Mouse (Mus musculus) limb, embryonic 11.5 days (tissue): Measurements from ENCODE around the gene Tnc. TPM values are rescaled to one million over a fixed set of nuclear protein-coding genes. Genes with fewer than 3 reads are reported as not detected.

ENCODE experiments used
- ATAC-seq: fragments of 200-750 bp; cut with Nextera tagmentation; 2 replicates; pipeline ENCODE4 v1.8.0; 2017; ENCODE audit warnings: low read depth; ENCODE audit not compliant: insufficient number of reproducible peaks, low FRiP score, low TSS enrichment
- DNase-seq: peaks from one replicate; pipeline ENCODE4 v3.0.0-alpha.2; 2015; ENCODE audit warnings: low spot score
- H3K27ac ChIP-seq: fragments of 300-500 bp; sonication (generic); replicated peaks from 2 replicates; pipeline ENCODE4 v1.5.1; 2014; ENCODE audit warnings: low read depth, mild to moderate bottlenecking, low read length
- H3K27me3 ChIP-seq: fragments of 300-500 bp; sonication (generic); 2 replicates; pipeline ENCODE4 v1.6.1; 2014; ENCODE audit warnings: mild to moderate bottlenecking, low read length, mixed read lengths; ENCODE audit not compliant: control insufficient read depth, insufficient read depth
- H3K36me3 ChIP-seq: fragments of 300-500 bp; sonication (generic); 2 replicates; pipeline ENCODE4 v1.6.1; 2014; ENCODE audit warnings: mild to moderate bottlenecking, low read length, moderate library complexity, mixed read lengths; ENCODE audit not compliant: control insufficient read depth, insufficient read depth
- H3K4me1 ChIP-seq: fragments of 300-500 bp; sonication (generic); 2 replicates; pipeline ENCODE4 v1.6.1; 2014; ENCODE audit warnings: low read length, mixed read lengths; ENCODE audit not compliant: control insufficient read depth, insufficient read depth
- H3K4me2 ChIP-seq: fragments of 300-500 bp; sonication (generic); 2 replicates; pipeline ENCODE4 v1.6.1; 2014; ENCODE audit warnings: low read depth, mild to moderate bottlenecking, moderate library complexity; ENCODE audit not compliant: severe bottlenecking
- H3K4me3 ChIP-seq: fragments of 300-500 bp; sonication (generic); 2 replicates; pipeline ENCODE4 v1.5.1; 2014; ENCODE audit warnings: low read depth, low read length
- H3K9ac ChIP-seq: fragments of 300-500 bp; sonication (generic); 2 replicates; pipeline ENCODE4 v1.6.1; 2014; ENCODE audit warnings: mild to moderate bottlenecking, low read length
- H3K9me3 ChIP-seq: fragments of 300-500 bp; sonication (generic); 2 replicates; pipeline ENCODE4 v1.6.1; 2016; ENCODE audit warnings: low read length; ENCODE audit not compliant: control insufficient read depth
- WGBS: fragments of 180-500 bp; shearing (Covaris S2); extraction: QIAGEN DNeasy Blood & Tissue Kit; methylation state at CpG from one replicate; pipeline ENCODE4 v1.1.7; 2014; 5-methylcytosine and 5-hydroxymethylcytosine counted together
- polyA plus RNA-seq: library from polyadenylated mRNA; unstranded; fragments of >200 nt; fragmentation: Nextera tagmentation; extraction: Ambion mirVana; gene quantifications from 2 replicates; pipeline ENCODE4 v1.2.1, GENCODE M21; 2014

Tnc gene
- polyA plus RNA-seq, 1 experiment from 2014 or later, result 10.8 TPM

DNA sequence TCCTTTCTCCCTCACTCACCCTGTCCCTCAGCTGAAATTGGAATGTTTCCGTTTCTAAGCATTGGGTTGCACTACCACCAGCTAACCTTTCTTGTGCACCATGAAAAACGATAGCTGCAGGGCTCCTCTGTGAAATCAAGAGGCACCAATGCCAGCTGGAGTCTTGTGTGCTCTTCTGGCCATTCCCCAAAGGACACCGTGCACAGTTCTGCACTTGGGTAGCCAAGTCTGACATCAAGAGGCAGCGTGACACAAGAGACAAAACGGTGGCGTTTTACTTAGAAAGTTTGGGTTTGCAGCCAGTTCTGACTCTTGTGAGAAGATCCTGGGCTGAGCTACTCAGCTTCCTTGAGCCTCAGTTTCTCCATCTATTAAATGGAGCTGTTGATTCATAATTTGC lies 3.4 kb downstream of the Tnc start:
- no peak overlapping the region for H3K27ac ChIP-seq
- no peaks in the 10 kb centered on the region for H3K36me3 ChIP-seq
- H3K27me3 ChIP-seq, result peaks cover 9% of the 10 kb centered on the region
- H3K9ac ChIP-seq, result no peak overlapping the region
- 84% methylated on average over 6 of the region's 6 CpGs for WGBS
- no peaks in the 10 kb centered on the region for H3K4me1 ChIP-seq
- H3K4me2 ChIP-seq, result no peak overlapping the region
- ATAC-seq (no peak), DNase-seq (no peak)
- H3K4me3 ChIP-seq, result no peak overlapping the region
- no peaks in the 10 kb centered on the region for H3K9me3 ChIP-seq

DNA sequence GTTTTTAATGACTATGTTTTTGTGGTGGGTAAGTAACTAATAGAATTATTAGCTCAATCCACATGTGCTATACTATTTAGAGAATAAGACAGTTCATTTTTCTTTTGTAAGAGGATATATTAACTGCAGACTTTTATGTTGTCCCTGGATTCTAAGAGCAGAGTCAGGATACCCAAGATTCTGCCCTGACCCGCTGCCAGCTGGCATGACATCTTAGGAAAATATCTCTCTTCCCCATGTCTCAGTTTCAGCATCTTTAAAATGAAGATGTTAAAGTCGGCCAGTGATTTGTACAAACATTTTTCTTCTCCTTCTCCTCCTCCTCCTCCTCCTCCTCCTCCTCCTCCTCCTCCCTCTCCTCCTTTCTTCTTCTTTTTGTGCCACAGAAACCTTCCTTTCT lies 7.7 kb downstream of the Tnc start:
- Histone ChIP-seq H3K4me2 (no peak overlapping the region), H3K4me1 (no peaks in the 10 kb centered on the region), H3K9ac (no peak overlapping the region), H3K4me3 (no peak overlapping the region), H3K27me3 (no peaks in the 10 kb centered on the region), H3K27ac (no peak overlapping the region), H3K9me3 (no peaks in the 10 kb centered on the region), H3K36me3 (no peaks in the 10 kb centered on the region)
- WGBS, result 88% methylated on average over 2 of the region's 2 CpGs
- DNase-seq (no peak), ATAC-seq (no peak)

DNA sequence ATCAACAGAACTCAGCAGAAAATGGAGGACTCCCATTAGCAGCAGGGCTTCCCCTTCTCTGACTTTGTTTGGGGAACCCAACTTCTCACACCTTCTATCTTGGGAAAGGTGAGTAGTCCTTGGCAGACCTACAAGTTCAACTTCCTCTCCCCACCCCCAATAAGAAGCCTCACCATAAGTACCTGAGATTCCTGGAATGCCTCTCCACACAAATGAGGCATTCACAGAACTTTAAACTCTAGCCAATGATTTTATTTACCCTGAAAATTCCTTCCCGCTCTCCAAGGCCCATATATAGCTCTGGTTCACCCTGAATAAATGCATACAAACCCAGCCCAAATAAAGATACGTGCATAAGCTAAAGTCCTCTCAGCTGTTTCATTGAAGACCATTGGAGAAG lies 9.3 kb downstream of the Tnc start:
- H3K4me1 ChIP-seq, result no peaks in the 10 kb centered on the region
- H3K27ac ChIP-seq, result no peak overlapping the region
- ATAC-seq (no peak), DNase-seq (no peak)
- no peak overlapping the region for H3K4me3 ChIP-seq
- H3K9me3 ChIP-seq, result no peaks in the 10 kb centered on the region
- no peaks in the 10 kb centered on the region for H3K36me3 ChIP-seq
- no peak overlapping the region for H3K9ac ChIP-seq
- H3K4me2 ChIP-seq, result no peak overlapping the region
- 90% methylated on average over 2 of the region's 2 CpGs for WGBS
- H3K27me3 ChIP-seq, result no peaks in the 10 kb centered on the region

DNA sequence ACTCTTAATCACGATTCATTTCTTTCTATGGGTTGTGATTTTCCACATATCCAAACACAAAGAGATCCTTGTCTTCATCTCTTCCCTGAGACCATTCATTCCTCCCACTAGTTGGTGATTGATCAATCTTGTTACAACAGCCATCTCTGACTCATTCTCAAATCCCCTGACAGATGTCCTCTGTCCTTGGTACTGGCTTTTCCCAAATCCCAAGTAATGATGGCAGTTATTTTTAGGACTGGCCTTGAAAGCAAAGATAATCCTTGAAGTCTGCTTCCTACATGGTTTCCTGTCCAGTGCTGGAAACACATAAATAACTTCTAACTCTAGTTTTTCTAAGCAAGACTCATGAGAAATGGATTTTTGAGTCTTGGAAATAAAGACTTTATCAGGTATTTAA lies 12.1 kb downstream of the Tnc start:
- no peak for DNase-seq
- Histone ChIP-seq H3K27me3 (no peaks in the 10 kb centered on the region), H3K4me1 (no peaks in the 10 kb centered on the region; the same call in 1 of the 2 replicates), H3K9me3 (no peaks in the 10 kb centered on the region), H3K9ac (no peak overlapping the region), H3K27ac (no peak overlapping the region), H3K36me3 (no peaks in the 10 kb centered on the region), H3K4me3 (no peak overlapping the region), H3K4me2 (no peak overlapping the region)
- 84% methylated on average over 1 of the region's 1 CpGs for WGBS
- no peak for ATAC-seq

DNA sequence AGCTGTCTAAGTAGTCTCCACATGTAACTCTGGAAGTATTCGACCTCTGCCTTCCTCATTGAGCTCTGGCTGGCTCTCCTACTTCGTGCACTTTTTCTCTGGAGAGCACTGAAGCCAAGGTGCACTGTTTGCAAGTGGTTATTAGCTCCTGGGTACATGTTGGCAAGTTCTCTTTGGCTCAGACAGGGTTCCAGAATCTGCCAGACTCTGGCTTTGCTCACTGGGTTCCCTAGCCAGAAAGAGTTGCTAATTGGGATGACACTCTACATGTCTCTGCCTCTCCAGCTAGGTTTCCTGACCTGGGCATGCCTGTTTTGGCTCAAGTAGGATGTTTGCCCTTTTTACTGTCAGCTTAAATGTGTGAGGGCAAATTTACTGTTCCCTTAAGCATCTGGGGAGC lies 13.6 kb downstream of the Tnc start:
- no peak for DNase-seq
- WGBS, result 73% methylated on average over 2 of the region's 2 CpGs
- H3K4me2 ChIP-seq, result no peak overlapping the region
- no peaks in the 10 kb centered on the region for H3K9me3 ChIP-seq
- H3K27ac ChIP-seq, result no peak overlapping the region
- no peaks in the 10 kb centered on the region for H3K36me3 ChIP-seq
- no peak overlapping the region for H3K9ac ChIP-seq
- no peaks in the 10 kb centered on the region for H3K27me3 ChIP-seq
- no peak overlapping the region for H3K4me3 ChIP-seq
- ATAC-seq, result no peak
- peaks cover 3% of the 10 kb centered on the region for H3K4me1 ChIP-seq

DNA sequence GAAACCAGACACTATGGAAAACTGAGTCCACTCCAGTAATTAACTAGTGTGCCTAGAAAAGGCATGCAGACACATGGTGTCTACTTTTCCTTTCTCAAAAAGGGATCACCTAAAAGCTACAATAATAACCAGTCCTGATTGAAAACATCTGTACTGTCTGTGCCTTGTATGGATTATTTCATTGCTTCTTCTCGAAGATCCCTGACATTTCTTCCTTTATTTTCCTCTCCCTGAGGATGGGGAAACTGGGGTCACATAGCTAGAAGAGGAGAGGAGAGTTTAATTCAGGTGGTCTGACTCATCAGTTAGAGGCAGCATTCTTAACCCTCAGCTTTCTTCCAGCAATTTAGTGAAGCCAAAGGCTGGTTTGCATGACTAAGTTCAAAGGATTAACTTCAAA lies 17.3 kb downstream of the Tnc start:
- Histone ChIP-seq H3K9ac (no peak overlapping the region), H3K4me2 (no peak overlapping the region), H3K4me3 (no peak overlapping the region), H3K4me1 (peaks cover 3% of the 10 kb centered on the region), H3K9me3 (no peaks in the 10 kb centered on the region), H3K36me3 (no peaks in the 10 kb centered on the region), H3K27ac (no peak overlapping the region), H3K27me3 (no peaks in the 10 kb centered on the region)
- ATAC-seq (no peak), DNase-seq (no peak)
- WGBS, result 23% methylated on average over 1 of the region's 1 CpGs

DNA sequence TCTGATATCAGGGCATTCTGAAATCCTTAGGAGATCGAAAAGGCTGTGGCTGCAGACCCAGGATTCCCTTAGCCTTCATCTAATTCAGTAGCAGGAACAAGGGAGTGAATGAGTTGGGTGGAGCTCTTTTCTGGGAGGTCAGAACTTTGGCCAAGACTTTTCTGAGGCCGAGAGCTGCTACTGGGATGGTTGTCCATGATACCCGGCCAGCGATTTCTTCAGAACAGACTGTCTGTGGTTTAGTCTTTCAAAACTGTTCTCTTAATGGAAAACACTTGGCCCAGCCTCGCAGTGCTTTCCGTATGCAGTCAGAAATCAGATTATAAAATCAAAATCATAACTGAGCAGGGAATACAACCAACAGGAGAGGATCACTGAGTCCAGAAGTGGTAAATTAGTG lies 21.2 kb downstream of the Tnc start:
- H3K4me2 ChIP-seq, result no peak overlapping the region
- H3K27me3 ChIP-seq, result no peaks in the 10 kb centered on the region
- no peak for ATAC-seq
- DNase-seq, result no peak
- no peak overlapping the region for H3K9ac ChIP-seq
- WGBS, result 87% methylated on average over 6 of the region's 6 CpGs
- no peaks in the 10 kb centered on the region for H3K36me3 ChIP-seq
- H3K27ac ChIP-seq, result no peak overlapping the region
- H3K4me3 ChIP-seq, result no peak overlapping the region
- peaks cover 3% of the 10 kb centered on the region for H3K4me1 ChIP-seq
- no peaks in the 10 kb centered on the region for H3K9me3 ChIP-seq

DNA sequence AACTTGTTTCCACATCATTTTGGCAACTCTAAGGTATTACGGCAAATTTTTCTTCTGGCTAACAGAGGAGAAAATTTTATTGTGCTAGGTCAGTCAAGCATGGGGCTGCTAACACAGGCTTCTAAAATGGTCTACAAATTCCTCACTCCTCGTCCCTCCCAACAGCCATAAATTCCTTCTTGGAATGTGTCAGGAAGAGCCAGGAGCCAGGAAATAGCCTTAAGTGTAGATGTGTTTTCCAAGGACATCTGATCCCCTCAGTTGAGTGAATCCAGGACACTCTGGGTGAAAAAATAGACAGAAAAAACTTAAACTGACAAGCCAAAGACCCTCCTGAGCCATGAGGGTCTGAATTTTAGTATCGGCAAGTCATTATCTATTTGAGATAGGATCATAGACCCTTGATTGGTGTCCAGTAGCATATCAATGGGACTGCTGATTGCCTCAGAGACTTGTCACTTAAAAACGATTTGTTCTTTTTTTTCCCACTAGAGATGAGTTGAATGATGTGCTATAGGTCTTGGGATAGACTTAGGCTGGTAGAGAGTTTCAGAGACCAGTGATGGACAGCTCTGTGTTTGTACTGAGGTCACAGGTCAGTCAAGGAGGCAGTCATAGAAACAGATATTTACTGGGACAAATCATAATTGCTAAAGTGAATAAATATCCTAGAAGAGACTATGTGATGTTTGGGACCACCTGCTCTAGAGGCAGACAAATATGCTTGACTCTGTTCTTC lies 22.6 kb downstream of the Tnc start:
- Histone ChIP-seq H3K4me1 (no peaks in the 10 kb centered on the region), H3K4me3 (no peak overlapping the region), H3K27me3 (no peaks in the 10 kb centered on the region), H3K36me3 (no peaks in the 10 kb centered on the region), H3K27ac (no peak overlapping the region), H3K4me2 (no peak overlapping the region), H3K9ac (no peak overlapping the region), H3K9me3 (no peaks in the 10 kb centered on the region)
- DNase-seq (no peak), ATAC-seq (no peak)
- WGBS, result 56% methylated on average over 4 of the region's 4 CpGs
